ENCODE assay signal across 23 mouse cellular contexts in genomic region chr7:64082201-64082600, GRCm38 (mm10).
"Had no signal": no experiment of that assay in that cellular context is flagged by ENCODE, and none has a peak within 500 bp of the region (broad histone marks: within the 10 kb centered on the region; RNA-seq: fewer than 3 reads in every experiment).

No protein-coding gene starts in this region.

- H3K4me3 ChIP-seq: hindbrain, embryonic 13.5 days; hindbrain, embryonic 15.5 days; intestine, embryonic 15.5 days; kidney, embryonic 15.5 days; limb, embryonic 13.5 days; limb, embryonic 15.5 days; liver, embryonic 12.5 days had no signal

- H3K27me3 ChIP-seq: hindbrain, embryonic 13.5 days; hindbrain, embryonic 15.5 days; intestine, embryonic 15.5 days; kidney, embryonic 15.5 days; limb, embryonic 13.5 days; limb, embryonic 15.5 days had no signal

- H3K4me2 ChIP-seq: heart, embryonic 11.5 days; hindbrain, embryonic 13.5 days; hindbrain, embryonic 15.5 days; intestine, embryonic 15.5 days; kidney, embryonic 15.5 days; limb, embryonic 13.5 days; limb, embryonic 15.5 days; liver, embryonic 12.5 days had no signal

- ATAC-seq: forebrain, postnatal 0 days; hindbrain, postnatal 0 days; intestine, embryonic 15.5 days; liver, embryonic 12.5 days had no signal

- H3K9me3 ChIP-seq: hindbrain, embryonic 13.5 days; hindbrain, embryonic 15.5 days; intestine, embryonic 15.5 days; kidney, embryonic 15.5 days; limb, embryonic 13.5 days; limb, embryonic 15.5 days; liver, embryonic 12.5 days had no signal

- H3K36me3 ChIP-seq: hindbrain, embryonic 13.5 days; hindbrain, embryonic 15.5 days; intestine, embryonic 15.5 days; kidney, embryonic 15.5 days; limb, embryonic 13.5 days; limb, embryonic 15.5 days; liver, embryonic 12.5 days had no signal

- H3K27ac ChIP-seq: hindbrain, embryonic 13.5 days; hindbrain, embryonic 15.5 days; hindbrain, postnatal 0 days; intestine, embryonic 15.5 days; kidney, embryonic 15.5 days; kidney, postnatal 0 days; limb, embryonic 13.5 days; limb, embryonic 15.5 days; liver, embryonic 12.5 days had no signal

- DNase-seq: forebrain, postnatal 0 days; gastrocnemius, postnatal 14 days; gastrocnemius, postnatal 36 days; heart, adult 18-20 months; heart, postnatal 10 days; kidney, adult 11 months; kidney, adult 2 months; kidney, adult 9 months; kidney, postnatal 14 days; kidney, postnatal 36 days; layer of hippocampus, adult 9-11 months; layer of hippocampus, postnatal 36 days; left cerebral cortex, postnatal 4 days had no signal

- H3K4me1 ChIP-seq: hindbrain, embryonic 13.5 days; hindbrain, embryonic 15.5 days; intestine, embryonic 15.5 days; kidney, embryonic 15.5 days; limb, embryonic 13.5 days; limb, embryonic 15.5 days; liver, embryonic 12.5 days had no signal

- H3K9ac ChIP-seq: forebrain, postnatal 0 days; hindbrain, embryonic 13.5 days; hindbrain, embryonic 15.5 days; intestine, embryonic 15.5 days; kidney, embryonic 15.5 days; limb, embryonic 13.5 days; limb, embryonic 15.5 days; liver, embryonic 12.5 days had no signal
